Mouse (Mus musculus) thymus, postnatal 0 days (tissue): ENCODE measurements around the gene Kcnk3. TPM values are rescaled to one million over a fixed set of nuclear protein-coding genes. Genes with fewer than 3 reads are reported as not detected.

Source experiments
- DNase-seq: peaks from one replicate; pipeline ENCODE4 v3.0.0-alpha.2; 2015; ENCODE audit warnings: low spot score
- microRNA-seq: library from miRNA; unstranded; fragments of <30 nt; microRNA quantifications from one replicate; pipeline ENCODE4, GENCODE M21; 2016; ENCODE audit warnings: borderline number of aligned reads
- polyA plus RNA-seq: library from polyadenylated mRNA; unstranded; fragments of >200 nt; fragmentation: Nextera tagmentation; extraction: Ambion mirVana; gene quantifications from 2 replicates; pipeline ENCODE4 v1.2.1, GENCODE M21; 2015

Gene Kcnk3
- polyA plus RNA-seq, 1 experiment from 2014 or later: 0.39 TPM

GRCm38 (mm10) chr5:30668637-30669495 is 80.9 kb downstream of the Kcnk3 start:
- no peak for DNase-seq

- DNase-seq: no peak
Observed at GRCm38 (mm10) chr5:30669496-30669830, 81.5 kb downstream of the Kcnk3 start.

- no peak for DNase-seq
Observed at GRCm38 (mm10) chr5:30670091-30670490, 82.1 kb downstream of the Kcnk3 start.

GRCm38 (mm10) chr5:30674001-30674400 is 86.0 kb downstream of the Kcnk3 start:
- DNase-seq: no peak

Small RNA genes lying within 50 kb of the gene (microRNA-seq; reads per million reads assigned to microRNA genes)
- gene Mir5625: not detected

Other genes with a start within 250 kb of the Kcnk3 start
- 0.16 and 0.17 TPM in 2 replicates for gene Otof, start 126.2 kb upstream of the Kcnk3 start, polyA plus RNA-seq
- gene 1700001C02Rik, start 122.1 kb upstream of the Kcnk3 start, polyA plus RNA-seq: 0.66 and 1.4 TPM in 2 replicates
- not detected in 2 replicates for gene Cib4, start 42.3 kb upstream of the Kcnk3 start, polyA plus RNA-seq
- gene Slc35f6, start 59.8 kb downstream of the Kcnk3 start, polyA plus RNA-seq: 12.5 and 14.4 TPM in 2 replicates
- gene Cenpa, start 78.6 kb downstream of the Kcnk3 start, polyA plus RNA-seq: 339 and 404 TPM in 2 replicates
- 0.13 and 0.23 TPM in 2 replicates for gene Dpysl5, start 123.4 kb downstream of the Kcnk3 start, polyA plus RNA-seq
- gene Mapre3, start 226.5 kb downstream of the Kcnk3 start, polyA plus RNA-seq: 3.4 and 3.8 TPM in 2 replicates